Mouse (Mus musculus) small intestine, adult 2 months (tissue): ENCODE data around the gene Tbc1d10a. TPM values are rescaled to one million over a fixed set of nuclear protein-coding genes. Genes with fewer than 3 reads are reported as not detected.

ENCODE experiments used
- H3K27ac ChIP-seq: fragments of 200-500 bp; 2 replicates; pipeline ENCODE4 v1.5.1; 2012; ENCODE audit warnings: low read depth, low read length, control low read depth, inconsistent platforms; ENCODE audit not compliant: insufficient read depth
- H3K27me3 ChIP-seq: fragments of 200-500 bp; 2 replicates; pipeline ENCODE4 v1.6.1; 2012; ENCODE audit warnings: mild to moderate bottlenecking, moderate library complexity, low read length, inconsistent platforms; ENCODE audit not compliant: control insufficient read depth, insufficient read depth
- H3K36me3 ChIP-seq: fragments of 200-500 bp; 2 replicates; pipeline ENCODE4 v1.6.1; 2012; ENCODE audit warnings: mild to moderate bottlenecking, low read length, control low read depth, inconsistent platforms; ENCODE audit not compliant: control insufficient read depth, insufficient read depth
- H3K4me1 ChIP-seq: fragments of 200-500 bp; 2 replicates; pipeline ENCODE4 v1.6.1; 2012; ENCODE audit warnings: low read length, inconsistent platforms, mixed read lengths; ENCODE audit not compliant: control insufficient read depth, insufficient read depth, insufficient read length
- H3K4me3 ChIP-seq: fragments of 200-500 bp; 2 replicates; pipeline ENCODE4 v1.5.1; 2012; ENCODE audit warnings: low read depth, mild to moderate bottlenecking, control low read depth, inconsistent platforms, low read length, moderate library complexity
- CTCF ChIP-seq: fragments of 200-500 bp; IDR thresholded peaks from 2 replicates; pipeline ENCODE4 v1.5.1; 2012; ENCODE audit warnings: low read depth, mild to moderate bottlenecking, control low read depth, inconsistent platforms, low read length, moderate library complexity, mixed read lengths; ENCODE audit not compliant: insufficient replicate concordance, insufficient read length; ENCODE audit errors: extremely low read depth
- POLR2A ChIP-seq: fragments of 200-500 bp; IDR thresholded peaks from 2 replicates; pipeline ENCODE4 v1.6.1; 2012; ENCODE audit warnings: low read depth, mild to moderate bottlenecking, control low read depth, inconsistent platforms, low read length, moderate library complexity
- WGBS: fragments of 180-500 bp; shearing (Covaris S2); methylation state at CpG from one replicate; pipeline ENCODE4 v1.1.7; 2018; 5-methylcytosine and 5-hydroxymethylcytosine counted together
- polyA plus RNA-seq: library from polyadenylated mRNA; depleted of rRNA; stranded (reverse); fragments of >200 nt; gene quantifications from 2 replicates; pipeline ENCODE4 v1.2.3, GENCODE M21; 2012

Tbc1d10a gene
- polyA plus RNA-seq, 1 experiment: 32.0 TPM

- no peak overlapping the region for H3K27ac ChIP-seq
- H3K4me3 ChIP-seq: no peak overlapping the region
- TF ChIP-seq CTCF (no peak), POLR2A (no peak)
- no peaks in the 10 kb centered on the region for H3K27me3 ChIP-seq
- 73% methylated on average over 6 of the region's 6 CpGs for WGBS
- peaks cover 35% of the 10 kb centered on the region for H3K36me3 ChIP-seq
- peaks cover 8% of the 10 kb centered on the region for H3K4me1 ChIP-seq
Observed at GRCm38 (mm10) chr11:4206563-4206962, 20.0 kb downstream of the Tbc1d10a start.

GRCm38 (mm10) chr11:4207655-4208054, 21.1 kb downstream of the Tbc1d10a start:
- H3K4me3 ChIP-seq: no peak overlapping the region
- no peak overlapping the region for H3K27ac ChIP-seq
- peaks cover 8% of the 10 kb centered on the region for H3K4me1 ChIP-seq
- TF ChIP-seq CTCF (no peak), POLR2A (no peak)
- 94% methylated on average over 9 of the region's 9 CpGs for WGBS
- H3K36me3 ChIP-seq: peaks cover 35% of the 10 kb centered on the region
- H3K27me3 ChIP-seq: no peaks in the 10 kb centered on the region

DNA sequence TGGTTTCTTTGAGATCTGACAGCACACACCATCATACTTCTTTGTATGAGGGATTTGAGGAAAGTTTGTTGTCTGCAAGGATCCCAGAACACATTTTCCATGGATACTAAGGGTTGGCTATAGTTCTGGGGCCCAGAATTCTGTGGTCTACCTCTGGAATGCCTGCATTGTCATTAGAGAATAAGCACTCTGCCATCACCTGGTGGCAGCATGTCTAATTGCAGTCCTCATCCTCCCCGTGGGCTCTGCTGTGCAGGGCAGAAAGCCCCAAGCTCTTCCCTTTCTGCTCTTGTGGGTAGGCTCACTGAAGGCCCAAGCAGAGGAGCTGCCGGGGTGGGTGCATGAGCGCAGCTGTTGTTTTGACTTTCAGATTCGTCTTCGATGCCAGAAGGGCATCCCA, 23.0 kb downstream of the Tbc1d10a start:
- Histone ChIP-seq H3K4me3 (no peak overlapping the region), H3K27me3 (no peaks in the 10 kb centered on the region), H3K27ac (no peak overlapping the region), H3K36me3 (peaks cover 53% of the 10 kb centered on the region), H3K4me1 (no peaks in the 10 kb centered on the region; the same call in 1 of the 2 replicates)
- TF ChIP-seq CTCF: no peak
- WGBS: 81% methylated on average over 5 of the region's 5 CpGs

- Histone ChIP-seq H3K27me3 (no peaks in the 10 kb centered on the region), H3K4me3 (no peak overlapping the region), H3K36me3 (peaks cover 57% of the 10 kb centered on the region), H3K27ac (no peak overlapping the region), H3K4me1 (no peaks in the 10 kb centered on the region)
- TF ChIP-seq POLR2A (no peak), CTCF (no peak)
- 74% methylated on average over 1 of the region's 1 CpGs for WGBS
Observed at GRCm38 (mm10) chr11:4210786-4211185, 24.2 kb downstream of the Tbc1d10a start.

DNA sequence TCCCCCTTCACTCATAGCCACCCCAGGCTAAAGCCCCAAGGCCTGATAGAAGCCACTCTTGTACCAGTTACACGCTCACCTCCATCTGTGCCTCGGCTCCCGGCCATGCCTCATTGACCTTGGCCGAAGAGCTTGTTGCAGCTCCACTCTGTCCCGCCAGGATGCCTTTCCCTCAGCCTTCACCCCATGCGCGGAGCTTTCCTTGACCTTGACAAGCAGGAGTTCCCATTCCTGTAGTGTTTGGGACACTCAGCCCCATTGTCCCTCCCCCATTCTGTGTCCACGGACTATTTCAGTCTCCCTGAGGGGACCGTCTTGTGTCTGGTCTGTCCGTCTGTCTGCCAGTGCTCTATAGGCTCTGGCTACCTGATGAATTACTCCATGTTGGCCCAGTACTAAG, 26.5 kb downstream of the Tbc1d10a start:
- peaks cover 44% of the 10 kb centered on the region for H3K36me3 ChIP-seq
- no peak for TF ChIP-seq CTCF
- no peak for TF ChIP-seq POLR2A
- H3K27ac ChIP-seq: no peak overlapping the region
- H3K27me3 ChIP-seq: no peaks in the 10 kb centered on the region
- peaks cover 3% of the 10 kb centered on the region; the same call in 1 of the 2 replicates for H3K4me1 ChIP-seq
- WGBS: 92% methylated on average over 10 of the region's 10 CpGs
- no peak overlapping the region for H3K4me3 ChIP-seq

GRCm38 (mm10) chr11:4214572-4214971, 28.0 kb downstream of the Tbc1d10a start:
- no peak overlapping the region for H3K4me3 ChIP-seq
- peaks cover 7% of the 10 kb centered on the region for H3K4me1 ChIP-seq
- H3K36me3 ChIP-seq: peaks cover 37% of the 10 kb centered on the region
- WGBS: 93% methylated on average over 14 of the region's 14 CpGs
- no peaks in the 10 kb centered on the region for H3K27me3 ChIP-seq
- TF ChIP-seq POLR2A (no peak), CTCF (no peak)
- H3K27ac ChIP-seq: no peak overlapping the region

- Histone ChIP-seq H3K36me3 (peaks cover 33% of the 10 kb centered on the region), H3K27me3 (no peaks in the 10 kb centered on the region), H3K27ac (no peak overlapping the region), H3K4me3 (no peak overlapping the region), H3K4me1 (peaks cover 7% of the 10 kb centered on the region)
- no peak for TF ChIP-seq CTCF
- no peak for TF ChIP-seq POLR2A
- WGBS: 87% methylated on average over 10 of the region's 10 CpGs
Observed at GRCm38 (mm10) chr11:4215061-4215460, 28.5 kb downstream of the Tbc1d10a start.
